Mouse (Mus musculus): Measurements from ENCODE around the gene Gpr4.

GRCm38 (mm10) chr7:19229404-19229803 lies 17.1 kb downstream of the Gpr4 start:
- TF ChIP-seq CTCF (IDR thresholded peaks at IDR 0.05; ENCODE audit: control insufficient read depth, insufficient read depth, insufficient replicate concordance, low read depth, low read length): no peak
- no peak for TF ChIP-seq POLR2A (IDR thresholded peaks at IDR 0.05; ENCODE audit: control insufficient read depth, low read depth, low read length)
